Mouse (Mus musculus) CH12.LX (cell line): ENCODE results near the gene Ranbp9.
"Not testable (repeated sequence)": the region's sequence is repeated elsewhere in the genome, so short reads cannot be mapped to it uniquely, and the experiment has no call there.

Experiments
- BHLHE40 ChIP-seq: IDR thresholded peaks from 2 replicates; pipeline ENCODE4 v1.6.1; 2011; ENCODE audit warnings: mild to moderate bottlenecking, low read depth, low read length, improper control_type of control experiment
- CTCF ChIP-seq, 2 experiments: IDR thresholded peaks in 1 of 2; conservative IDR thresholded peaks in 1 of 2; 2 replicates each; pipeline ENCODE4 v1.5.1; 2011 to 2012; ENCODE audit warnings: low read depth in 2 of 2, low read length in 2 of 2, improper control_type of control experiment in 1 of 2, inconsistent platforms in 1 of 2, mild to moderate bottlenecking in 1 of 2, moderate library complexity in 1 of 2
- EP300 ChIP-seq: IDR thresholded peaks from 2 replicates; pipeline ENCODE4 v1.6.1; 2011; ENCODE audit warnings: low read length, improper control_type of control experiment
- KAT2A ChIP-seq: IDR thresholded peaks from 2 replicates; pipeline ENCODE4 v1.6.1; 2012; ENCODE audit warnings: low read length, improper control_type of control experiment, inconsistent platforms; ENCODE audit not compliant: insufficient replicate concordance
- MAX ChIP-seq: IDR thresholded peaks from 2 replicates; pipeline ENCODE4 v1.6.1; 2011; ENCODE audit warnings: low read length, improper control_type of control experiment
- MXI1 ChIP-seq: IDR thresholded peaks from 2 replicates; pipeline ENCODE4 v1.6.1; 2011; ENCODE audit warnings: mild to moderate bottlenecking, low read depth, low read length, improper control_type of control experiment
- PAX5 ChIP-seq: IDR thresholded peaks from 2 replicates; pipeline ENCODE4 v1.6.1; 2012; ENCODE audit warnings: low read length, inconsistent platforms, mixed read lengths
- POLR2A ChIP-seq: IDR thresholded peaks from 2 replicates; pipeline ENCODE4 v1.6.1; 2011; ENCODE audit warnings: low read depth, mild to moderate bottlenecking, improper control_type of control experiment, low read length
- RCOR1 ChIP-seq: conservative IDR thresholded peaks from 2 replicates; pipeline ENCODE4 v1.6.1; 2012; ENCODE audit warnings: low read depth, mild to moderate bottlenecking, inconsistent platforms, low read length, improper control_type of control experiment
- TBP ChIP-seq: conservative IDR thresholded peaks from 2 replicates; pipeline ENCODE4 v1.6.1; 2011; ENCODE audit warnings: low read depth, low read length, improper control_type of control experiment
- ZNF384 ChIP-seq: IDR thresholded peaks from 2 replicates; pipeline ENCODE4 v1.6.1; 2012; ENCODE audit warnings: low read depth, low read length, improper control_type of control experiment, inconsistent platforms

DNA sequence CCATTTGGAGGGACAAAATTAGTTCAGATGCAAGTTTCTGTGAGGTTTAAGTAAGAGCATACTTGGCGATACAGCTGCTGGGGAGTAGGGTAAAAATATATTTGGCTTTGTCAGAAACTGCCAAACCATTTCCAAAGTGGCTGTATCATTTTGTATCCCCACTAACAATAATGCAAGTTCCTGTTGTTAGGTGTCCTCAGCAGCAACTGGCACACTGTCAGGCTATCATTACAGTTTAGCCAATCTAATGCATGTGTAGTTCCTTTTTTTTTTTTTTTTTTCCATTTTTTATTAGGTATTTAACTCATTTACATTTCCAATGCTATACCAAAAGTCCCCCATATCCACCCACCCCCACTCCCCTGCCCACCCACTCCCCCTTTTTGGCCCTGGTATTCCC lies 9.2 kb downstream of the Ranbp9 start:
- not testable (repeated sequence) for TF ChIP-seq TBP; RCOR1; MXI1; POLR2A; CTCF (conservative IDR thresholded peaks at IDR 0.05 in 1 of 2, IDR thresholded peaks at IDR 0.05 in 1 of 2; ENCODE audit: low read depth in 2 of 2, low read length in 2 of 2); BHLHE40; PAX5; ZNF384; EP300; KAT2A; MAX
